Mouse (Mus musculus) limb, embryonic 14.5 days (tissue): ENCODE measurements around the gene Igsf21. TPM values are rescaled to one million over a fixed set of nuclear protein-coding genes. Genes with fewer than 3 reads are reported as not detected.

Experiments used
- ATAC-seq: fragments of 200-750 bp; cut with Nextera tagmentation; 2 replicates; pipeline ENCODE4 v1.8.0; 2017; ENCODE audit warnings: low read depth, moderate number of reproducible peaks, moderate TSS enrichment; ENCODE audit not compliant: low FRiP score
- DNase-seq: peaks from one replicate; pipeline ENCODE4 v3.0.0-alpha.2; 2015; ENCODE audit warnings: low spot score
- H3K27ac ChIP-seq: fragments of 300-500 bp; sonication (generic); replicated peaks from 2 replicates; pipeline ENCODE4 v1.5.1; 2014; ENCODE audit warnings: low read depth, mild to moderate bottlenecking, low read length, moderate library complexity, mixed read lengths
- H3K27me3 ChIP-seq: fragments of 300-500 bp; sonication (generic); 2 replicates; pipeline ENCODE4 v1.6.1; 2014; ENCODE audit warnings: low read length, mixed read lengths; ENCODE audit not compliant: control insufficient read depth, insufficient read depth
- H3K36me3 ChIP-seq: fragments of 300-500 bp; sonication (generic); 2 replicates; pipeline ENCODE4 v1.6.1; 2014; ENCODE audit warnings: mild to moderate bottlenecking, low read length, moderate library complexity, mixed read lengths; ENCODE audit not compliant: control insufficient read depth, insufficient read depth
- H3K4me1 ChIP-seq: fragments of 300-500 bp; sonication (generic); 2 replicates; pipeline ENCODE4 v1.6.1; 2014; ENCODE audit warnings: antibody characterized with exemption, low read length, mixed read lengths; ENCODE audit not compliant: control insufficient read depth, insufficient read depth
- H3K4me2 ChIP-seq: fragments of 300-500 bp; sonication (generic); replicated peaks from 2 replicates; pipeline ENCODE4 v1.6.1; 2014; ENCODE audit warnings: low read depth, mild to moderate bottlenecking, low read length, moderate library complexity; ENCODE audit not compliant: severe bottlenecking
- H3K4me3 ChIP-seq: fragments of 300-500 bp; sonication (generic); replicated peaks from 2 replicates; pipeline ENCODE4 v1.5.1; 2014; ENCODE audit warnings: low read length
- H3K9ac ChIP-seq: fragments of 300-500 bp; sonication (generic); 2 replicates; pipeline ENCODE4 v1.6.1; 2014; ENCODE audit warnings: mild to moderate bottlenecking, low read depth, low read length, moderate library complexity; ENCODE audit not compliant: severe bottlenecking
- H3K9me3 ChIP-seq: fragments of 300-500 bp; sonication (generic); 2 replicates; pipeline ENCODE4 v1.6.1; 2016; ENCODE audit warnings: low read length; ENCODE audit not compliant: control insufficient read depth
- POLR2A ChIP-seq: fragments of 200-500 bp; IDR thresholded peaks from 2 replicates; pipeline ENCODE4 v1.8.0; 2012; ENCODE audit warnings: inconsistent platforms, mild to moderate bottlenecking, moderate library complexity, borderline replicate concordance; ENCODE audit not compliant: insufficient read depth, insufficient read length; ENCODE audit errors: extremely low read depth
- WGBS: fragments of 180-500 bp; shearing (Covaris S2); extraction: QIAGEN DNeasy Blood & Tissue Kit; methylation state at CpG from one replicate; pipeline ENCODE4 v1.1.7; 2014; 5-methylcytosine and 5-hydroxymethylcytosine counted together
- polyA plus RNA-seq, 2 experiments: library from polyadenylated mRNA; depleted of rRNA in 1 of 2; stranded (reverse) in 1 of 2; unstranded in 1 of 2; fragments of >200 nt; fragmentation: Nextera tagmentation in 1 of 2; extraction: Ambion mirVana in 1 of 2; gene quantifications; 2 replicates each; pipeline versions ENCODE4 v1.2.1 to v1.2.3; 2012 to 2014

Gene Igsf21
- polyA plus RNA-seq, 2 experiments = 0.45 to 0.55 TPM

DNA sequence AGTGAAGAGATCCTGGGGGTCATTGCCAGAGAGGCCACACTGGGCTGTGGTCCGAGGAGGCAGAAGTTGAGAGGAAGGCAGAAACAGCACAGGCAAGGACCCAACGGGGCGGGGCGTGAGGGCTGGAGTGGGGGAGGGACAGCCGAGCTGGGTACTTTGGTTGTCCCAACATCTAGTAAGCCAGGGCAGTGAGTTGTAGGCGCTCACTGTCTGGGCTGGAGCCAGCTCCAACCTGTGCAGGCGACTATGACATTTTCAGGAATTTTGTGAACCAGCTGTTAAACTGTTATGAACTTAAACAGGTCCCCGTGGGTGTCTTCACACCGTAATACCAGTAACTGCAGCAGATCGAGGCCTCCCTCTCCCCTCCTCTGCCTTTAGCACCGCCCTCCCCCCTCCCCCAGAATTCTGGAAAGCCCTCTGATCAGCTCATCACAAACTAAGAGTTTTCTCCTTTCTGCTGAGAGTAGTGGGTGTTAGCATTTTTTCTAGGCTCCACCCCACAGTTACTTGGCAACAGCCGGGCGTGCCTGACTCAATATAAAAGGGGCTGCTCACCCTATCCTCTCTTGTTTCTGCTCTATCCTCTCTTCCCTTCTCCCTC, 208.7 kb downstream of the Igsf21 start:
- no peak overlapping the region for H3K9ac ChIP-seq
- H3K9me3 ChIP-seq = 0 out of 2 replicates have a peak, but pooled peaks cover 11% of the 10 kb centered on the region
- H3K4me1 ChIP-seq = peaks cover 14% of the 10 kb centered on the region
- DNase-seq (peak; percentile 45), ATAC-seq (peak; percentile 60; the same call in 1 of the 2 replicates)
- peak overlapping the region; percentile 10; the same call in 1 of the 2 replicates for H3K4me2 ChIP-seq
- H3K4me3 ChIP-seq = no peak overlapping the region
- H3K36me3 ChIP-seq = no peaks in the 10 kb centered on the region
- 3% methylated on average over 13 of the region's 13 CpGs for WGBS
- H3K27me3 ChIP-seq = peaks cover 28% of the 10 kb centered on the region; the same call in 1 of the 2 replicates
- TF ChIP-seq POLR2A = no peak
- no peak overlapping the region for H3K27ac ChIP-seq

DNA sequence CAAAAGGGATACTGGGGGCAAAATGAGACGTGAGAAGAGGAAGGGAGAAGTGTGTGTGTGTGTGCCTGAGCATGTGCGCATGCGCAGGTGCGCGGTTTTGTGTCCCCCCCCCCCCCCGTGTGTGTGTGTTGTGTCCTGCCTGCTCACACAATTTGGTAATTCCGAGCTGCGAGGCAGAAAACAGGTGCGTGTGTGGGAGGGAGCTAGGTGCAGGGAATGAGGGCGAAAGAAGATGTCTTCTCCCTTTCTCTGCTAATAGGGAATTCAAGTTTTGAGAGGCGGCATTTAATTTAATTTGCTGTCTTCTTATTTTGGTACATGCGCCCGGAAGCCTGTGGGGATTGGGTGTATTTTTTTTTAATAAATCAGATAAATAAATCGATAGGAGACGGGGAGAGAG, 211.4 kb downstream of the Igsf21 start:
- H3K9ac ChIP-seq = no peak overlapping the region
- no peak overlapping the region for H3K4me3 ChIP-seq
- H3K27me3 ChIP-seq = peaks cover 28% of the 10 kb centered on the region; the same call in 1 of the 2 replicates
- TF ChIP-seq POLR2A = no peak
- 69% methylated on average over 15 of the region's 15 CpGs for WGBS
- no peak overlapping the region for H3K27ac ChIP-seq
- DNase-seq = no peak
- H3K9me3 ChIP-seq = 0 out of 2 replicates have a peak, but pooled peaks cover 2% of the 10 kb centered on the region
- H3K4me1 ChIP-seq = peaks cover 14% of the 10 kb centered on the region
- H3K4me2 ChIP-seq = no peak overlapping the region
- ATAC-seq = no peak
- no peaks in the 10 kb centered on the region for H3K36me3 ChIP-seq

DNA sequence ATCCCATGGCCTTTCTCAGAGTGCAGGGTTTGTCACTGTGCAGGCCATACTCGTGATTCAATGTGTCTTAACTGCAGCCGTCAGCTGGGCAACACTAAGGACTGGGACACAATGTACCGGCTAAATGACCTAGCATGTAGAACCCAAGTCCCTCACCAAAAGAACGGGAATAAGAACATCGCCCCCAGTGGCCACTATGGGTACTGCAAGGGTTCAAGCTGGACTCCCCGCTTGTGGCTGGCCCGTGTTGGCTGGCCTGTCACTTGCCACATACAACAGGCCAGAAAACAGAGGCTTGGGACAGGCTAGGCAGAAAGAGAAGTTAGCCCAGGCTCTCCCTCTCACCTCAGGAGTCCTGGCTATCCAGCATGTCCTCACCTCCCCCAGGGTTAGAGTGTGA, 213.2 kb downstream of the Igsf21 start:
- Histone ChIP-seq H3K4me3 (no peak overlapping the region), H3K27ac (no peak overlapping the region), H3K27me3 (peaks cover 19% of the 10 kb centered on the region; the same call in 1 of the 2 replicates), H3K4me2 (no peak overlapping the region), H3K4me1 (peaks cover 9% of the 10 kb centered on the region), H3K9me3 (no peaks in the 10 kb centered on the region), H3K36me3 (no peaks in the 10 kb centered on the region), H3K9ac (no peak overlapping the region)
- no peak for ATAC-seq
- WGBS = 41% methylated on average over 7 of the region's 7 CpGs
- no peak for TF ChIP-seq POLR2A
- no peak for DNase-seq

DNA sequence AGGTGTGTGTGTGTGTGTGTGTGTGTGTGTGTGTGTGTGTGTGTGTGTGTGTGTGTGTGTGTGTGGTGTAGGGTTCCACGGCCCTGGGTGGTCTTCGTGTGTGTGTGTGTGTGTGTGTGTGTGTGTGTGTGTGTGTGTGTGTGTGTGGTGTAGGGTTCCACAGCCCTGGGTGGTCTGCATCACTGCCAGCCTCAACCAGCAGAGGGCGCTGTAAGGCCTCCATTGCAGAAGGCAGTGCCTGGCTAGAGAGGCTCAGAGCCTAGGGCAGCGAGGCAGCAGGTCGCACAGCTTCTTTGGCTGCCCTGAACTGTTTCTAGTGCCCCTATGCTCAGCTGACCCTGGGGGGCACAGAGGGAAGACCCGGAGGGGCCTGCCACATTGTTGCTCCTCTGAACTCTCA, 216.2 kb downstream of the Igsf21 start:
- 24% methylated on average over 4 of the region's 6 CpGs for WGBS
- Histone ChIP-seq H3K4me3 (no peak overlapping the region), H3K27me3 (0 out of 2 replicates have a peak, but pooled peaks cover 4% of the 10 kb centered on the region), H3K27ac (no peak overlapping the region), H3K9me3 (no peaks in the 10 kb centered on the region), H3K4me1 (no peaks in the 10 kb centered on the region), H3K36me3 (no peaks in the 10 kb centered on the region), H3K4me2 (no peak overlapping the region), H3K9ac (no peak overlapping the region)
- ATAC-seq (no peak), DNase-seq (peak; percentile 41)
- no peak for TF ChIP-seq POLR2A

DNA sequence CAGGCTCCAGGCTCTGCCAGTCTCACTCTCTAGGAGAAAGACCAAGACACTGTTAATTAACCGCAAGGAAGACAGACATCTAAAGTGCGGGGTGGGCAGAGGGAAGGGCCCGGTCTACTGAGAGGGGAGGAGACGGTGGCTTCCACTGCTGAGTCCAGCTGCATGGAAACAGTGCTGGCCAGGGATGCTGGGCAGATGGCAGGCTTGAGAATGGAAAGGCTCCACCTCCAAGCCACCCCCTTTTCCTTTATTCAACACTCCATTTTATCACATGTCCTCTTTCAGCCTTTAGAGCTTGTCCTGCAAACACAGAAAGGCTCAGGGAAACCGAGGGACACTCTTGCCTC, 216.6 kb downstream of the Igsf21 start:
- H3K36me3 ChIP-seq = no peaks in the 10 kb centered on the region
- no peaks in the 10 kb centered on the region for H3K4me1 ChIP-seq
- no peaks in the 10 kb centered on the region for H3K9me3 ChIP-seq
- H3K4me2 ChIP-seq = no peak overlapping the region
- H3K4me3 ChIP-seq = no peak overlapping the region
- H3K27me3 ChIP-seq = 0 out of 2 replicates have a peak, but pooled peaks cover under 1% of the 10 kb centered on the region
- ATAC-seq = no peak
- no peak overlapping the region for H3K27ac ChIP-seq
- no peak for DNase-seq
- no peak overlapping the region for H3K9ac ChIP-seq
- no peak for TF ChIP-seq POLR2A
- WGBS = 15% methylated on average over 5 of the region's 5 CpGs
